Mouse (Mus musculus): ENCODE results near the gene Rbmxl1.

The Rbmxl1 gene

DNA sequence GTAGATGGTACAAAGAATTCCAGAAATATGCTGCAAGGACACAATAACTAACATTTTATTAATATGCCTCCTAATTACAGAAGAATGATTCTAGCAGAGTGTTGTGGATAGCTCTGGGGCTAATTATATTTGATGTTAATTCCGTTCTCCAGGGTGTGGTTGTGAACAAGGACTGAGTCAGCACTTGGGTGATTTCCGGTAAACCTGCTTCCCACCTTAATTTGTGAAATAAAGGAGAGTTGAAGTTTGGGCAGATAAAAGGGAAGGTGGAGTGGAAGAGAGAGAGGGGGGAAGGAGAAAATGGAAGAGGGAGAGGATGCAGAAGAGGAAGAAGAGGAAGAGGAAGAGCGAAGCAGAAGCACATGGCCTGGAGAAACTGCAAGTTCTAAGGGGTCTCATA, 19.0 kb downstream of the Rbmxl1 start:
- no peak for DNase-seq

GRCm38 (mm10) chr8:78477051-78477829, 31.5 kb downstream of the Rbmxl1 start:
- DNase-seq, result peak; percentile 55

DNA sequence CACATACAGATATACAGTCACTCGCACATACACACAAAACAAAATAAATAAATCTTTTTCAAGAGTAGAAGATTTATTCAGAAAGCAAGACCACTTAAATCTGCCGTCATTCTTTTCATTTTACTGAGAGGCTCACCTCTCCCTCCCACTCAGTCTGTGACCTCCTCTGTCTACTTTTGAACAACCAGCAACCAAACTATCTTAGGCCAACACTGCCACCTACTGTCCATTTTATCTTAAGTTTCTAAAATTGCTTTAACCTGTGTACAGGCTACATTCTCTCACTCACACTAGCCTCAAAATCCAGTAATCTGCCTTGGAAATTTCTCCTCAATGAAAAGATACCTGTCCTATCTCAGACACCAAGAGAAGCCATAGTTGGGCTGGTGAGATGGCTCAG, 40.8 kb downstream of the Rbmxl1 start:
- DNase-seq, result no peak

- DNase-seq, result no peak
Observed at GRCm38 (mm10) chr8:78463941-78464340, 44.8 kb downstream of the Rbmxl1 start.

DNA sequence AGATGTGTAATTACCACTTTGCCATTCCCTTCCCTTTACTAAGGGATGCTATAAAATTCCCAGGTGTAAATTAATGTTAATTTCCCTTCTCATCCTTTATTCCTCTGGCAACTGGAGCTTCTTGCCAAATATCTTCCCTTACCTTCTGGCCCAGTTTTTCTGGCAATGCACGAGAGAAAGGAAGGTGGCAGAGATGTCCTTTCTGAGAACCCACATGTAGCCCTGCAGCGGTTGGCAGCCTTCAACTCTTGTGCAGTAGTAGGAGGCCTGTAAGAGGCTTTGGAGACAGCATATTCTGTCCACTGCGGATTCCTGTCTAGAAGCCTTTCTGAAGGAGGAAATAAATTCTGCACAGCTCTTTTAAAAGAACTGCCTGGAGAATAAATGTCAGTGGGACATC, 52.3 kb downstream of the Rbmxl1 start:
- DNase-seq, result no peak

All from kidney, postnatal 10 days (tissue).